Mouse (Mus musculus): ENCODE data around the gene Crot. TPM values are rescaled to one million over a fixed set of nuclear protein-coding genes. Genes with fewer than 3 reads are reported as not detected.

Crot gene
- polyA plus RNA-seq, 1 experiment from 2014 or later = 55.3 TPM

DNA sequence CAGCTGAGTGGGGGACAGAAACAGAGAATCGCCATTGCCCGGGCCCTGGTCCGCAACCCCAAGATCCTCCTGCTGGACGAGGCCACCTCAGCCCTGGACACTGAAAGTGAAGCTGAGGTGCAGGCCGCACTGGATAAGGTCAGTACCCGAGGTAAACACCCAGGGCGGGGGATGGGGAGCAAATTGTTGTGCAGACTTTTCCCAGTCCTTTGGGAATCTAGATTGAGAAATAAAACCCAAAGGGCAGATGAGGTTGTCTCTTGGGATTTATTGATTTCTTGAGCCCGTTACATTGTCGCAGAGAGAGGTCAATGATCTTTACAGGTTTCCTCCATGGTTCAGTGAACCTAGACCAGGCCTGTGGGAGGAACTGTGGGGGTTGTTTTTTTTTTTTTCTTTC lies 68.7 kb downstream of the Crot start:
- no peak for ATAC-seq
- H3K27ac ChIP-seq = no peak overlapping the region
- H3K27me3 ChIP-seq (replicated peaks) = no peaks in the 10 kb centered on the region
- no peak overlapping the region for H3K9ac ChIP-seq
- no peaks in the 10 kb centered on the region for H3K4me1 ChIP-seq (replicated peaks)
- H3K9me3 ChIP-seq = no peaks in the 10 kb centered on the region; the same call in 1 of the 2 replicates
- WGBS = 84% methylated on average over 9 of the region's 9 CpGs
- H3K4me2 ChIP-seq (replicated peaks) = no peak overlapping the region
- H3K36me3 ChIP-seq = no peaks in the 10 kb centered on the region
- no peak overlapping the region for H3K4me3 ChIP-seq (replicated peaks)

DNA sequence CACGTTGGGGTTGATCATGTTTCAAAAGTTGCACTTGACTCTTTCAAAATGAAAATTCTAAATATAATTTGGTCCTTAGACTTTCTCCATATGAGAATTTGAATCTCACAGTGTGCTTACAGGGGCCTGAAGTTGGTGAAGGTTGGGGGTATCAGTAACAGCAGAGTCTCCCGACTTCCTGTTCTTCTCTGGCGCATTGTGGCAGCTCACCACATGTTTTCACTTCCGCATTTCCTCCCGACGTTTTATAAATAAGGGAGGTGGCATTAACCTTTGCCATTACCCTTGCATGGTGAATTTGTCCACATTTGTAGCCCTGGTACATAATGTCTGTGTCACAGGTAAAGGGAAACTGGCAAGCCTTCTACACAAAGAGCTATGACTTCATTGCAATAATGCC lies 80.1 kb downstream of the Crot start:
- Histone ChIP-seq H3K4me3 (replicated peaks) (no peak overlapping the region), H3K9ac (no peak overlapping the region), H3K27ac (no peak overlapping the region), H3K4me2 (replicated peaks) (no peak overlapping the region), H3K36me3 (no peaks in the 10 kb centered on the region), H3K27me3 (replicated peaks) (no peaks in the 10 kb centered on the region), H3K4me1 (replicated peaks) (no peaks in the 10 kb centered on the region), H3K9me3 (no peaks in the 10 kb centered on the region)
- no peak for ATAC-seq
- 68% methylated on average over 6 of the region's 6 CpGs for WGBS

DNA sequence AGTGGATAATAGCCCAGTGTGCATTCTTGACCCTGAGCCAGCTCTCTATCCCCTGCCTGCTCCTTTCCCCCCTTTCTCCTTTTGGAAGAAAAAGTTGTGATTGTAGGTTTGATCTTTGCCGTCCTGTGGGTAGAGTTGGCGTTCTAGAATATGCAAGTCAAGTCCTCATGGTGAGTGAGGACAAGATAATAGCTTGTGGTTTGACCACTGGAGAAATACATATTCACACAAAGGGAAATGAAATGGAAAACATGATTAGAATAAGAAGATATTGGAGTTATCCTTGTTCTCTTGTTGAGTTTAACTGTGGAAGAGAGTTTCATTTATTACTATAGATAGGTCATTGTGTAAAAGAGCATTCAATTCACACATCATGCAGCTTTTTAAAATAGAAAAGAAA lies 80.7 kb downstream of the Crot start:
- WGBS = 90% methylated on average over 2 of the region's 2 CpGs
- no peak for ATAC-seq

More for the DNA sequence above, 80.7 kb downstream of the Crot start:
- Histone ChIP-seq H3K27me3 (replicated peaks) (no peaks in the 10 kb centered on the region), H3K9me3 (no peaks in the 10 kb centered on the region), H3K4me3 (replicated peaks) (no peak overlapping the region), H3K27ac (no peak overlapping the region), H3K4me1 (replicated peaks) (no peaks in the 10 kb centered on the region), H3K4me2 (replicated peaks) (no peak overlapping the region), H3K9ac (no peak overlapping the region), H3K36me3 (no peaks in the 10 kb centered on the region)

Other genes with a start within 250 kb of the Crot start
- gene Abcb1b, start 199.2 kb downstream of the Crot start, polyA plus RNA-seq (2015; fragmentation: Nextera tagmentation; extraction: Ambion mirVana) = 1.4 and 2.7 TPM in 2 replicates
- gene Abcb4, start 103.6 kb downstream of the Crot start, polyA plus RNA-seq (2015; fragmentation: Nextera tagmentation; extraction: Ambion mirVana) = 0.48 and 0.95 TPM in 2 replicates
- 21.9 and 26.6 TPM in 2 replicates for gene Tmem243, start 103.3 kb upstream of the Crot start, polyA plus RNA-seq (2015; fragmentation: Nextera tagmentation; extraction: Ambion mirVana)
- gene Dmtf1, start 164.5 kb upstream of the Crot start, polyA plus RNA-seq (2015; fragmentation: Nextera tagmentation; extraction: Ambion mirVana) = 32.2 and 32.9 TPM in 2 replicates